Mouse (Mus musculus): ENCODE measurements at regions not wholly inside any gene's neighbourhood (a gene's known extent, or its start where the extent isn't known, plus 50 kb on each side); places are given as distances from the start of the nearest gene placed in this dataset.

DNA sequence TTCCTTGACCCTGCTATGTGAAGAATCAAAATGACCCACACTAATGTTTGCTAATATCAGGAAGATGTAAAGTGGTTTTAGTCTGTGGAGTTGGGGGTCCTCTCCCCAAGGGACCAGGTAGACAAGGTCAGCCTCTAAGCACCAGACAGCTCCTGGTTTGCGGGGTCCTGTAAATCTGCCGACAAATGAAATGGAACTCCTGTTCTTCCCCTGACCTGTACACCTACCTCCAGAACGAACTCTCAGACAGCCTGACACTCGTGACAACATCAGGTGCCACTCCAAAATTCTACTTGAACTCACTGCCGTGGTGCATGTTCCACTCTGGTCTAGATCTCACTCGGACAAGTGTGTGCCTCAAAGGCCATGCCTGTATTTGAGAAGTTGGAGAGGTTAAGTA is 121.8 kb upstream of the Cdkn3 start:
- 76% methylated on average over 6 of the region's 6 CpGs for WGBS
- Histone ChIP-seq H3K27me3 (no peaks in the 10 kb centered on the region), H3K4me1 (replicated peaks) (peaks cover 17% of the 10 kb centered on the region), H3K36me3 (no peaks in the 10 kb centered on the region), H3K4me2 (no peak overlapping the region), H3K27ac (no peak overlapping the region), H3K4me3 (replicated peaks) (no peak overlapping the region), H3K9ac (replicated peaks) (no peak overlapping the region), H3K9me3 (no peaks in the 10 kb centered on the region)
- ATAC-seq (ENCODE audit: insufficient number of reproducible peaks, insufficient read depth, low FRiP score, low TSS enrichment, low read depth) = no peak

DNA sequence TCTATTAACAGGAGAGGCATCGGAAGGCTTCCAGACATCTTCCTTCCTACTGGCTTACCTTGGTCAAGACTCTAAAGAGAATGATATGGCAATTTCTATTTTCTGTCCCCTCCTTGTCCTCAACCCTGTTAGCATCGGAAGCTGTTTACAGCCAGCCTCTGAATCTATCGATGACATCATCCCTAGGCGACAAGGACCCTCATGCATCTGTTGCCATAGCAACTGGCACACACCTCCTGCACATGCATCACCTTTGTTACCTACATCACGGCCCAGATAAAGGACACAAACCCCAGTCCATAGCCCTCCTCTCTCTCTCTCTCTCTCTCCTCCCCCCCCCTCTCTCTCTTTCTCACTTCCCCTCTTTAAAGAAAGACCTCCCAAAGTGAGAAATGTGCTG is 123.1 kb upstream of the Cdkn3 start:
- 90% methylated on average over 5 of the region's 5 CpGs for whole genome bisulfite sequencing
- H3K4me3 ChIP-seq (replicated peaks) = no peak overlapping the region
- no peaks in the 10 kb centered on the region for H3K36me3 ChIP-seq
- H3K27ac ChIP-seq = no peak overlapping the region
- peaks cover 17% of the 10 kb centered on the region for H3K4me1 ChIP-seq (replicated peaks)
- no peak for ATAC-seq (ENCODE audit: insufficient number of reproducible peaks, insufficient read depth, low FRiP score, low TSS enrichment, low read depth)
- no peak overlapping the region for H3K4me2 ChIP-seq
- H3K27me3 ChIP-seq = no peaks in the 10 kb centered on the region
- no peak overlapping the region for H3K9ac ChIP-seq (replicated peaks)
- H3K9me3 ChIP-seq = no peaks in the 10 kb centered on the region

DNA sequence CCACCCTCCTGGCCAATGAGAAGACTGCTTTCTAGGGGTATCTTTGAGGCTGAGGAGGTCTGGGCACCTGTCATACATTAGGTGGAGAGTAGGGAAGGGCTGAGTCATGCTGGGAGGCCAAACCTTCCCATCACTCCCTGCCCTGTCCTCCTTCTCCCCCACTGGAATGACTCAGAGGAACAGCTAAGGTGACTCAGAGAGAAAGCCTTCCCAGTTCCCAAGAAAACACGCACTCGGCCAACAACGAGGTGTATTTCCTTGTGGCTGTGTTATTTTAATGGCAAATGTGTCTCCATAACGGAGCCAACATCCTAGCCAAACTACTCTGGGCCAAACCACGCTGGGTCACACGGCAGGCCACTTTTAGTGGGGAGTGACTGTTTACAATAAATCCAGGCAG is 124.0 kb upstream of the Cdkn3 start:
- Histone ChIP-seq H3K36me3 (no peaks in the 10 kb centered on the region), H3K27me3 (no peaks in the 10 kb centered on the region)
- 64% methylated on average over 6 of the region's 6 CpGs for WGBS

DNA sequence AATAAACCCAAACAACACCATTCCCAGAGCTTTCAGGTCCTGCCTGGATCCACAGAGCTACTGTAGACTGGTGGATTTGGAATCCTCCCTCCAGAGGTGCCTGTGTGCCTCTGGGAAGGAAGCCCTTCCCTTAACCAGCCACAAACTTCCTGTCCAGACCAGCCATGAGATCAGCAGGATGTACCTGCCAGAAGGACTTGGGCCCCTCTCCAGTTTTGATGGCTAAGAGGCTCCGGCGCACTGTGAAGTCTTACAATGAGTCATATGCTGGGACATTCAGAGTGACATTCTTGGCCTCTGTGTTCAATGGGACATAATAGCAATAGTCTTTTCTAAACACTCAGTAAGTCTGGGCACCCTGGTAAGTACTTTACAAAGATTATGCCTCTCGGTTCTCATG is 125.0 kb upstream of the Cdkn3 start:
- no peak overlapping the region for H3K4me2 ChIP-seq
- H3K4me1 ChIP-seq (replicated peaks) = peaks cover 17% of the 10 kb centered on the region
- WGBS = 87% methylated on average over 3 of the region's 3 CpGs
- H3K27ac ChIP-seq = peak overlapping the region; percentile 45; the same call in 1 of the 2 replicates
- no peak overlapping the region for H3K9ac ChIP-seq (replicated peaks)
- ATAC-seq (ENCODE audit: insufficient number of reproducible peaks, insufficient read depth, low FRiP score, low TSS enrichment, low read depth) = no peak
- H3K36me3 ChIP-seq = no peaks in the 10 kb centered on the region
- no peaks in the 10 kb centered on the region for H3K27me3 ChIP-seq
- H3K4me3 ChIP-seq (replicated peaks) = no peak overlapping the region
- no peaks in the 10 kb centered on the region for H3K9me3 ChIP-seq

More for the DNA sequence above, 124.0 kb upstream of the Cdkn3 start:
- Histone ChIP-seq H3K27ac (no peak overlapping the region), H3K4me3 (replicated peaks) (no peak overlapping the region), H3K4me1 (replicated peaks) (peaks cover 17% of the 10 kb centered on the region), H3K4me2 (no peak overlapping the region), H3K9me3 (no peaks in the 10 kb centered on the region), H3K9ac (replicated peaks) (no peak overlapping the region)
- ATAC-seq (ENCODE audit: insufficient number of reproducible peaks, insufficient read depth, low FRiP score, low TSS enrichment, low read depth) = no peak

DNA sequence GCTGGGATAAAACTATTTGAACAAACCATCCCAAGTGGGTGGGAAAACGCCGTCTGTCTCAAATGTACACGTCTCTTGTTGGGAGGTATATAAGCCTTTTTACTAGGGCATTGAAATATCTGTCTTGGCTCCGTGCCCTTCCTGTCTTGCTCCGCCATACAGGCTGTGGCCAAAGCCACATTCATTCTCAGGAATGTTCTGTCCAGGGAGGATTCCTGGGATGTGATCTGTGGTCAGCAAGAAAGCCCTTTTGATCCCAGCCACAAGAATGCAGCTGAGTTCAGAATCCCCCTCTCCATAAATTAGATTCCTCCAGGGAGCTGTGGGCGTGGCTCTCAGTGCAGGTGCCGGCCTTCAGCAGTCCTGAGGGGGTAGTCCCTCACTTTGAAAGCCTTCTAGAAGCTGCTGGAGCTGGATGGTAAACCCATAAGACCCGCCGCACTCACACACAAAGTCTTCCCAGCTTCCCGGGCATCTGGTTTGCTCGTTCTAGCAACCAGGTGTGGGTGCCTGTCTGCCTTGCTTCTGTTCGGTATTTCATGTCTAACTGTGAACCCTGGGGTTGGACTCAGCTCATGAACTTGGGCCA is 125.6 kb upstream of the Cdkn3 start:
- ATAC-seq (ENCODE audit: insufficient number of reproducible peaks, insufficient read depth, low FRiP score, low TSS enrichment, low read depth) = peak; percentile 43; the same call in 1 of the 2 replicates
- 54% methylated on average over 12 of the region's 12 CpGs for WGBS
- peaks cover 17% of the 10 kb centered on the region for H3K4me1 ChIP-seq (replicated peaks)

DNA sequence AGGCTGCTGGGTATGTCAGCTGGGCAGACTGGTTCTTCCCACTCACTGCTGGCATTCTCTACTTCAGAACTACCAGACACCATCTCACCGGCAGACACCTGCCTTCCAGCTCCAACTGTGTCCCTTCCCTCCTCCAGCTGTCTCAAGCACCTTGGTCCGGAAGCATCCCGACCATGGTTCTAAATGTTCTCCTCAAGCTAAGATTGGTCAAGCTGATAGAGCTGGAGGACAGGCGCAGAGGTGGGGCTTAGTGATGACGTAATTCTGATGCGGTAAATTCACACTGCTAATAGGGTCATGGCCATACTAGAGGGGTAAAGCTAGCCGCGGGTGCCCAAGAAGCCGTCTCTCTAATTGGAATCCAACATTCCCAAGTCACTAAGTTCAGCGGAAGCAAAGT is 126.1 kb upstream of the Cdkn3 start:
- Histone ChIP-seq H3K4me1 (replicated peaks) (peaks cover 17% of the 10 kb centered on the region), H3K9ac (replicated peaks) (no peak overlapping the region), H3K4me2 (no peak overlapping the region), H3K4me3 (replicated peaks) (no peak overlapping the region), H3K36me3 (no peaks in the 10 kb centered on the region), H3K27me3 (no peaks in the 10 kb centered on the region), H3K27ac (no peak overlapping the region), H3K9me3 (no peaks in the 10 kb centered on the region)
- no peak for ATAC-seq (ENCODE audit: insufficient number of reproducible peaks, insufficient read depth, low FRiP score, low TSS enrichment, low read depth)
- WGBS = 87% methylated on average over 10 of the region's 10 CpGs

More for the DNA sequence above, 125.6 kb upstream of the Cdkn3 start:
- Histone ChIP-seq H3K9me3 (no peaks in the 10 kb centered on the region), H3K9ac (replicated peaks) (no peak overlapping the region), H3K36me3 (no peaks in the 10 kb centered on the region), H3K27ac (peak overlapping the region; percentile 45; the same call in 1 of the 2 replicates), H3K4me3 (replicated peaks) (no peak overlapping the region), H3K4me2 (no peak overlapping the region), H3K27me3 (no peaks in the 10 kb centered on the region)

DNA sequence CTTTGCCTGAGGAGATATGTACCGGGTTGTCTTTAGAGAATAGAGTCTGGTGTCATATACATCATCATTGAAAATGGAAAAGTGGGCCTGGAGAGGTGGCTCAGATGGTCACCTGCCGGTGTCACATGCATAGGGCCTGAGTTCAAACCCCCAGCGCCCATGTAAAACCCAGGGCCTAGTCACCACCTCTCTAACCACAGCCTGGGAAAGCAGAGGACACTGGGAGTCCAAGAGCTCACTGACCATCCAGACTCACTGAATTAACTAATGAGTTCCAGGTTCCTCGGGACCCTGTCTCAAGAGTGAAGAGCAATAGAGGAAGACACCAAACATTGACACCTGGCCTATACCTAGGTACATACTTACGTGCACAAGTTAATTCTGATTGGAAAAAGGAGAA is 132.7 kb upstream of the Cdkn3 start:
- Histone ChIP-seq H3K4me2 (no peak overlapping the region), H3K27me3 (no peaks in the 10 kb centered on the region; the same call in 1 of the 2 replicates), H3K9me3 (no peaks in the 10 kb centered on the region)

DNA sequence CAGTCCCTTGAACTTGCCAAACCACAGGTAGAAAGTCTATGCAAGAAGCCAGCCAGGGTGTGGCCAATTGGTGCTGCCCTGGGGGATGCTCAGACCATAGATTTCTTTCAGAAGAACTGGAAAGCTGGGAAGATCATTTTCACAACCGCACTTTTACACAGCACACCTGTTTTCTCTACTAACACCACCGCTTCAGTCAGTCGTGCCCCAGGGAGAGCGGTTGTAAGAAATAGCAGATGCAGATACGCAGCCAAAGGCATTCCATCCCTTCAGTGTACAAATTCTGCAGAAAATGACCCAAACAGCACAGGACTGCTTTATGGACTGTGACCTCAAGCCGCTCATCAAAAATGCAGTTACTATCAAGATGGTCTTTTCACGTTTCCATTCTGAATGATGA is 134.6 kb upstream of the Cdkn3 start:
- Histone ChIP-seq H3K4me2 (no peak overlapping the region), H3K9ac (replicated peaks) (no peak overlapping the region), H3K27me3 (no peaks in the 10 kb centered on the region; the same call in 1 of the 2 replicates), H3K4me1 (replicated peaks) (peaks cover 22% of the 10 kb centered on the region), H3K9me3 (no peaks in the 10 kb centered on the region), H3K27ac (peak overlapping the region; percentile 64; the same call in 1 of the 2 replicates), H3K36me3 (no peaks in the 10 kb centered on the region), H3K4me3 (replicated peaks) (no peak overlapping the region)
- no peak for ATAC-seq (ENCODE audit: insufficient number of reproducible peaks, insufficient read depth, low FRiP score, low TSS enrichment, low read depth)
- WGBS = 50% methylated on average over 7 of the region's 7 CpGs

More for the DNA sequence above, 132.7 kb upstream of the Cdkn3 start:
- Histone ChIP-seq H3K9ac (replicated peaks) (no peak overlapping the region), H3K4me1 (replicated peaks) (peaks cover 22% of the 10 kb centered on the region), H3K27ac (no peak overlapping the region), H3K36me3 (no peaks in the 10 kb centered on the region), H3K4me3 (replicated peaks) (no peak overlapping the region)
- WGBS = 92% methylated on average over 5 of the region's 5 CpGs
- ATAC-seq (ENCODE audit: insufficient number of reproducible peaks, insufficient read depth, low FRiP score, low TSS enrichment, low read depth) = no peak

DNA sequence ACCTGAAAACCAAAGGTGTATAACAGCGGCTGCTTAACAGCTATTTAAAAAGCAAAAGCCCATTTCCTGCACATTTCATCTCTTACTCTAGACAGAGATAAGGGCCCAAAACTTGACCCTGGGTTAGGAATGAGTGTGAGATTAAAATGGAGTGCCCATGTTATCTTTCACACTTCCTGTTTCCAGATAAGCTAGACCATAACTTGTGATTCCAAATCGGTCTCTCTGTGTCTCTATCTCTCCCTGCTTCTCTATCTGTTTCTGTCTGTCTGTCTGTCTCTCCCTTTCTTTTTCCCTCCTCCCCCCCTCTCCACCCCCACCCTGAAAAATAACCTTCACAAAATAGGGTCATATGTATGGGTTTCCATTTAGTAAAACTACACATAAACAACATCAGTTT is 136.7 kb upstream of the Cdkn3 start:
- WGBS = 62% methylated on average over 2 of the region's 2 CpGs
- H3K27me3 ChIP-seq = no peaks in the 10 kb centered on the region; the same call in 1 of the 2 replicates
- no peak overlapping the region for H3K4me3 ChIP-seq (replicated peaks)
- H3K4me1 ChIP-seq (replicated peaks) = peaks cover 22% of the 10 kb centered on the region
- ATAC-seq (ENCODE audit: insufficient number of reproducible peaks, insufficient read depth, low FRiP score, low TSS enrichment, low read depth) = no peak
- H3K4me2 ChIP-seq = no peak overlapping the region
- H3K36me3 ChIP-seq = no peaks in the 10 kb centered on the region
- H3K9me3 ChIP-seq = no peaks in the 10 kb centered on the region
- no peak overlapping the region for H3K9ac ChIP-seq (replicated peaks)
- H3K27ac ChIP-seq = no peak overlapping the region

DNA sequence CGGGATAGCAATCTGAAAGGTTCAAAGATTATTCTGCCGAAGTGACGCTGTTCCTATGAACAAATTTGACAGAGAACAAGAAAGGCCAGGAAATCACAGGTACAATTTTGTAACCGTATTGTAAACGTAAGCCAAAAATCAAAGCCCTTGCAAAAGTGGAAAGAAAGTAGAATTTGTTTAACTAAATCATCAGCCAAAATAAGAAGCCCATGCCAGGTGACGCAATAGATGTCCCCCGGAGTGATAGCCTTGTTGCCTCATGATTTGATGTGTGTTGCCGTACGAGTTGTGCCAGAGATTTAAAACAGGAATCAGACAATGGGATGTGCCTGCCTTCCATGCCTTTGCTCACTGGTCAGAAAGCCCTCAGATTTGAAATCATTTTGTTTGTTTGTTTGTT is 144.3 kb upstream of the Cdkn3 start:
- no peaks in the 10 kb centered on the region for H3K36me3 ChIP-seq
- peaks cover 24% of the 10 kb centered on the region for H3K4me1 ChIP-seq (replicated peaks)
- no peak overlapping the region for H3K27ac ChIP-seq
- no peak overlapping the region for H3K9ac ChIP-seq (replicated peaks)
- no peak overlapping the region for H3K4me3 ChIP-seq (replicated peaks)
- H3K9me3 ChIP-seq = 0 out of 2 replicates have a peak, but pooled peaks cover 2% of the 10 kb centered on the region
- no peak for ATAC-seq (ENCODE audit: insufficient number of reproducible peaks, insufficient read depth, low FRiP score, low TSS enrichment, low read depth)
- H3K27me3 ChIP-seq = peaks cover 7% of the 10 kb centered on the region
- H3K4me2 ChIP-seq = no peak overlapping the region
- 84% methylated on average over 9 of the region's 9 CpGs for WGBS

DNA sequence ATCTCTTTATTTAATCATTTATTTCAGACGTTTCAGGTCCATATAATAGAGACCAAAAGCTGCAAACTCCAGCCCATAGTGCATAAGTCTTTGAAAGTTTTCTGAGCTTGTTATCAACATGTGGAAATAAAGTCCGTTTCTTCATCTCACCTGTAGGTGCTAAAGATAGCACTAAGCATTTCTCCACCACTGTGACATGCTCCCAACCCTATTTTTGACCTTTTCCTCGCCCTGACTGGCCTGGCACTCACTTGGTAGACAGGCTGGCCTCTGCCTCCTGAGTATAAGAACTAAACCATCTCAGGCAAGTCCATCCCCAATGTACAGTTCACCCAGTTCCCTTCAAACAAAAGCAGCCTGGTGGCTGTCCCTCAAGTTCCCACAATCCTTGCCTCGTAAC is 145.4 kb upstream of the Cdkn3 start:
- ATAC-seq (ENCODE audit: insufficient number of reproducible peaks, insufficient read depth, low FRiP score, low TSS enrichment, low read depth) = no peak
- WGBS = 74% methylated on average over 4 of the region's 4 CpGs
- H3K4me2 ChIP-seq = no peak overlapping the region
- 0 out of 2 replicates have a peak, but pooled peaks cover 2% of the 10 kb centered on the region for H3K9me3 ChIP-seq
- H3K36me3 ChIP-seq = no peaks in the 10 kb centered on the region
- no peak overlapping the region for H3K27ac ChIP-seq
- no peak overlapping the region for H3K4me3 ChIP-seq (replicated peaks)
- H3K9ac ChIP-seq (replicated peaks) = no peak overlapping the region
- peaks cover 34% of the 10 kb centered on the region for H3K4me1 ChIP-seq (replicated peaks)
- peaks cover 7% of the 10 kb centered on the region for H3K27me3 ChIP-seq

DNA sequence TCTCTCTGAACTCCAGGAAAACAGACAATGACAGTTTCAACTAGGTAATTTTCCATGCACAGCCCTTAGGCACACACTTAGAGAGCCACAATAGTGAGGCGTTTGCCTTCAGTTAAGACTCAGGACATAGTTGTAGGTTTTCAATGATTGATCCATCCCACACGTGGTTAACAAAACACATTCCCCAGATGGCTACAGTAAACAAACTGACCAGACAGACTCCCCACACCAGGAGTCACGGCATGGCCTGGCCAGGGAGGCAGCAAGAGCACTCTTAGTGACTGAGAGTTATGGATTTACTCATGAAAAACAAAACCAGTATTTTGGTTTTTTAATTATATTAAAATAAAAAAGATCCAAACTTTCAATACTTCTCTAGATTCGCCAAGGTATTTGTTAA is 146.6 kb upstream of the Cdkn3 start:
- Histone ChIP-seq H3K36me3 (no peaks in the 10 kb centered on the region), H3K27me3 (peaks cover 7% of the 10 kb centered on the region), H3K27ac (no peak overlapping the region), H3K9me3 (0 out of 2 replicates have a peak, but pooled peaks cover 3% of the 10 kb centered on the region), H3K9ac (replicated peaks) (no peak overlapping the region), H3K4me2 (no peak overlapping the region), H3K4me1 (replicated peaks) (peaks cover 34% of the 10 kb centered on the region), H3K4me3 (replicated peaks) (no peak overlapping the region)
- WGBS = 39% methylated on average over 4 of the region's 4 CpGs
- no peak for ATAC-seq (ENCODE audit: insufficient number of reproducible peaks, insufficient read depth, low FRiP score, low TSS enrichment, low read depth)
